Mouse (Mus musculus) inflammation-experienced regulatory T-cells, adult 6 months (primary cell): Measurements from ENCODE around the gene Rnf121. TPM values are rescaled to one million over a fixed set of nuclear protein-coding genes. Genes with fewer than 3 reads are reported as not detected.

Experiments
- ATAC-seq: one replicate; pipeline ENCODE4 v1.8.0; 2017
- polyA plus RNA-seq, 3 experiments: library from polyadenylated mRNA; unstranded; fragments of 100-300 nt; shearing (Covaris generic); gene quantifications; one replicate each; pipeline ENCODE4 v1.2.1; 2017

The Rnf121 gene
- 10 to 100 TPM; 23.2 to 32.3 (median 28.7) TPM for polyA plus RNA-seq

GRCm38 (mm10) chr7:102065046-102065891, at the start of gene Rnf121, which contains the start of the genes Xndc1 and Xntrpc:
TSS of gene Rnf121 (minus strand) at chr7:102065469.
TSS of gene Xndc1 (plus strand) at chr7:102065511.
TSS of gene Xntrpc (plus strand) at chr7:102065713.
- peak; percentile 97 for ATAC-seq

DNA sequence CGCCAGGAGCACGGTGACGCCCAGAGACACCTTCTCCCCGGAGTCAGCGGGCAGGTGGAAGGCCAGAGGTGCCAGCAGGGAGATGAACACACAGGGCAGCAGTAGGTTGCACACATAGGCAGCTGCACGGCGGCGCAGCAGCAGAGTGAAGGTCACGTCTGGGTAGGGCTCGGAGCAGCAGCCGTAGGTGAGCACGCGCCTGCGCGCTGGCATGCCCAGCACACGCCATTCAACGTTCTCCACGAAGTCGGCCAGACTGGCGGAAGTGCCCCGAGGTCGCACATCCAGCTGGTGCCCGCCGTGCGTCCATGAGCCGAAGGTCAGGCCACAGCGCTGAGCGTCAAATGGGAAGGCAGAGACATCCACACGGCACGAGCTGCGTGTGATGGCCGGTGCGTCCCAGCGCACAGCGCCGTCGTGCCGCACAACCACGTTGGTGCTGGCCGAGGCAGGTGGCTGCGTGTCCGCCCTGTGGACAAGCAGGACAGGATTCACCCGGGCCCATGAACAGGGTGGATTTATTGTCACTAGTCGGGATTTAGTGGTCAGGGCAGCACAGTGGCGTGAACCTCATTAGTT, 48.0 kb upstream of the Rnf121 start:
- no peak for ATAC-seq

DNA sequence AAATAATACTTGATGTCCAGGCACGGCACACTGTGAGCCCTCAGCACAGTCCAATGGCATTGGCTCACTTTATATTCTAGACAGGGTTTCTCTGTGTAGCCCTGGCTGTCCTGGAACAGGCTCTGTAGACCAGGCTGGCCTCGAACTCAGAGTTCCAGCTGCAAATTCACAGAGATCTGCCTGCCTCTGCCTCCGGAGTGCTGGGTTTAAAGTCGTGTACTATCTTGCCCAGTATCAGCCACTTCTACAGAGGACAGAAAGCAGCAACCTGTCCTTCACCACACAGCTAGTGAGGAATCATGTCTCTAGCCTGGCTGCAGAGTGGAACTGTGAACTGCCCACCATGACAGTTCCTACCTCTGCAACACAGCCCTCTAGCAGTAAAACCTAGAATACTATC, 44.5 kb upstream of the Rnf121 start:
- no peak for ATAC-seq

- ATAC-seq = no peak
These were observed 43.9 kb upstream of the Rnf121 start, which contains the start of gene Art5 for GRCm38 (mm10) chr7:102109171-102109570. TSS of gene Art5 (minus strand) at chr7:102109489.

DNA sequence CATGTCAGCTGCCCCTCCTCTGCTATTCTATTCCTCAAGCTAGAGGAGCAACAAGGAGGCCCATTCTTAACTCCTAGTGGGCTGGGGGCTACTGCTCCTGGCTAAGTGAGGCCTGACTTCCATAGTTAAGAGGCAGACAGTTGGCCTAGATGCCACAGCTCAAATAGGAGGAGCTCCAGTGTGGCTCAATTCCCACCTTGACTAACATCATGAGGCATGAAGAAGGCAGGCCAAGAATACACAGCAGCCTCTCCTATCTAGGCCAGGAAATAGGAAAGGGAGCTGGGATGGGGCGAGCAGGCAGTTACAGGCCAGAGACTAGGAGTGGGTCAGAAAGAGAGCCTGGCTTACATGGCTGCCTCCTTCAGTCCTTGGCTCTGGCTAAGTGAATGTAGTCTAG, 42.9 kb upstream of the Rnf121 start:
- ATAC-seq = no peak

- ATAC-seq = no peak
These were observed 41.5 kb upstream of the Rnf121 start for GRCm38 (mm10) chr7:102106700-102107141.

DNA sequence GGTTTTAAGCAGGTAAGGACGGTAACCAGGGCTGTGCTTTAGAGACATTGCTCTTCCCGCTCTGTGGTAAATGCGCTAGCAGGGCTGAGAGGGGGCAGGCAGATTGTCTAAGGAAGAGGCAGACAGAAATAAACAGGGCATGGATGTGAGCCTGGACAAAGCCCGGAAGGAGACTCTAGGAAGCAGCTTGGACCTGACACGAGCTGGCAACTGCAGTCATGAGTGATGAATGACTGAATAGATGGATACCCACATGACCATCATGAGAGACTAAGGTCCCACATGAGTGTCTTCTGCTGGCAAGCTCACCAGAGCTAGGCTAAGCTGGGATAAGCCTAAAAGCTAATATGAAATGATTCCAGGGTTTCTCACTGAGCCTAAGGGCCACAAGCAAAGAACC, 38.9 kb upstream of the Rnf121 start:
- no peak for ATAC-seq

GRCm38 (mm10) chr7:102103555-102103954, 38.3 kb upstream of the Rnf121 start:
- ATAC-seq = no peak

GRCm38 (mm10) chr7:102102696-102103095, 37.4 kb upstream of the Rnf121 start:
- no peak for ATAC-seq

GRCm38 (mm10) chr7:102102241-102102640, 37.0 kb upstream of the Rnf121 start:
- no peak for ATAC-seq

GRCm38 (mm10) chr7:102101487-102101886, 36.2 kb upstream of the Rnf121 start, which contains the start of gene Art1:
TSS of gene Art1 (plus strand) at chr7:102101743.
- ATAC-seq = no peak

GRCm38 (mm10) chr7:102100868-102101267, 35.6 kb upstream of the Rnf121 start:
- no peak for ATAC-seq

DNA sequence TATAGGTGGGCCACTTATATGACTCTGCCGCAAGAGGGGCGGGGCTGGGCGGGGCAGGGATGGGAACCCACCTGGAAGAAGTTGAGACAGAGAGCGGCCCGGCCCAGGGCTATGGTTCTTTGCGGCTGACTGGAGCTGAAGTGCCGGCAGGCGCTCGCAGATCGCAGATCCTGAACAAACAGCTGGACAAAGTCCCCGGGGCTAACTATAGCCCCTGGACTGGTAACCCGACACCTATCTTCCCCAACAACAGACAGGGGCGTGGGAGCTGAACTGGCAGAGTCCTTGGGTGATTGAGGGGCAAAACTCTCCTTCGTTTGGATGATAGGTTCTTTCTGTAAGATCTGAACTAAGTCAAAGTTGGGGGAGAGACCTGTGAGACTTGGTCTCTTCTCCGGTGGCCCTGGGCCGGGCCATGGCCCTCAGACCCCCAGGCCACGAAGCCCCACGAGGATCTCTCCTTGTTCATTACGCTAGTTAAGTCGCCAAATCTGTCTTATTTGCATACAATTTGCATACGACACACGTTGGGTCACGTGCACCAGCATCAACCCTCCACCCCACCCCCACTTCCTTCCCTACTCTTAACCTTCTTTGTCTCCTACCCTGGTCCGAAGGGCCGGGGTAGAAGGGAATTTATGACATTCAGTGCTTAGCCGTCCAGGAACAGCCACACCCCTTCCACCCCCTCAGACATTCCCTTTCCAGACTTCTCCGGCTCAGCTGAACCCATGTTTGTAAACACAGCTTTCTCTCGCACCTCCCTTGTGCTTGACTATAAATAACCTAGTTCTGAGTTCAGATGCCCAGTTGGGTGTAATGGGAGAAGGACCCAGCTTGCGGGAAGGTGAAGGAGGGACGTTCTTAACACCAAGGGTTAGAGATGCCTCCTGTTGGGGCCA, 34.7 kb upstream of the Rnf121 start:
- ATAC-seq = peak; percentile 91

GRCm38 (mm10) chr7:102087336-102087735, 22.1 kb upstream of the Rnf121 start:
- no peak for ATAC-seq

DNA sequence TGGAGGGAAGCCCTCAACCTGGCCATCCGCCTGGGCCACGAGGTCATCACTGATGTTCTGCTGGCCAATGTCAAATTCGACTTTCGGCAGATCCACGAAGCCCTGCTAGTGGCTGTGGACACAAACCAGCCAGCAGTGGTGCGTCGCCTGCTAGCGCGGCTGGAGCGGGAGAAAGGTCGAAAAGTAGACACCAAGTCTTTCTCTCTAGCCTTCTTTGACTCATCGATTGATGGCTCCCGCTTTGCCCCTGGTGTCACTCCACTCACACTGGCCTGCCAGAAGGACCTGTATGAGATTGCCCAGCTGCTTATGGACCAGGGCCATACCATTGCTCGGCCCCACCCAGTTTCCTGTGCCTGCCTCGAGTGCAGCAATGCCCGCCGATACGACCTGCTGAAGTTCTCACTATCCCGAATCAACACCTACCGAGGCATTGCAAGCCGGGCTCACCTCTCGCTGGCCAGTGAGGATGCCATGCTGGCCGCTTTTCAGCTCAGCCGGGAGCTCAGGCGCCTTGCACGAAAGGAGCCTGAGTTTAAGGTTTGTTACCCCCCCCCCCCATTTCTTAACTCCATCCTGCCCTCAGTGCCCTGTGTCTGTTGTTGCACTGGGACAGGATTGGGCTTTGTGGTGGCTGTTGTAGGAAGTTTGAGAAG, 18.9 kb upstream of the Rnf121 start:
- ATAC-seq = no peak

GRCm38 (mm10) chr7:102082816-102083215, 17.5 kb upstream of the Rnf121 start, which contains the start of gene Trpc2:
TSS of gene Trpc2 (plus strand) at chr7:102083116.
- no peak for ATAC-seq

DNA sequence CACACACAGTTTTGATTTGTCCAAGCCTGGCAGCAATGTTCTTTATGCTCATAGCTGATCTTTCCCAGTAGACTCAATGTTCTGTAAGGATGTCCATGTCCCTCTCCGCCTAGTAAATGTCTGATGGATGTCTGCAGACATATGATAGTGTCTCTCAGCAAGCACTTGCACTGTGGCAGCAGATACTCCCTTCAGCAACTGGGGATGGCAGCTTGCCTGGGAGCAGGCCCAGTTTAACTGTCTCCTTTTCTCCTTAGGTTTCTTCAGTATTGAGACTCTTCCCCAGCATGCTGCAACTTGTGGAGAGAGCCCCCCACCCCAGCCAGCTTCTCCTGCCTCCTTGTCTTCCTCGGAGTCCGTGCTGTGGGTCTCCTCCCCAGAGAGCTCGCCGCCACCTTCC, 16.5 kb upstream of the Rnf121 start:
- ATAC-seq = no peak

DNA sequence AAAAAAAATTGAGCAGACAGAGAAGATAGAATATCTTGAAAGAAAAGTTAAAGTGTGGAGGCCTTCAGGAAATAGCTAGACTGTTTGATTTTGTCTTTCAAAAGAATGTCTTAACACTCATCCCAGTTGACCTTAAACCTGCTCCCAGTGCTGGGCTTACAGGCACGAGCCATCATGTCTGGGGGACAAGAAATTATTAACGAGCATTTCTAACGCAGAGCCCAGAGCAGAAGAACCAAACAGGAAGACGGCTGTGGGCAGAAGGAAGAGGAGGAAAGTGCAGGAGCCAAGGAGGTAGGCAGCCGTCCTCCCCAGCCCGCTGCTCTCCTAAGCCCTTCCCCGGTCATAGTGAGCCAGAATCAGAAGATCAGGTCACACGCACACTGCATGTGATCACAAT, 15.0 kb upstream of the Rnf121 start:
- ATAC-seq = no peak

DNA sequence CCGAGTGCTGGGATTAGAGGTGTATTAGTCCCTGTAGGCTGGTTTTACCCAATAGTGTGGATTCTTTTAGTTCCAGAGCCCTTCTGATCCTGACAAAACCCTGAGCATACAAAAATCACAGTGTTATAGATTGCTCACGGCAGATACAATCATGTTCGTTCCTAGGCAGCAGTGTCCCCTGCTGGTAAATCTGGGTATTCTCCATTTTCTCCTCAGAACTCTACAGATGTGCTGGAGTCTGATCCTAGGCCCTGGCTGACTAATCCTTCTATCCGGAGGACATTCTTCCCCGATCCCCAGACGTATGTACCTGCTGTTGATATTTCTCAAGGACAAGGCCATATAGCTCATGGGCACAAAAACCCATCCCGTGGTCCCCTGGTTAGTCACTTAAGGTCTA, 13.2 kb upstream of the Rnf121 start:
- ATAC-seq = no peak

DNA sequence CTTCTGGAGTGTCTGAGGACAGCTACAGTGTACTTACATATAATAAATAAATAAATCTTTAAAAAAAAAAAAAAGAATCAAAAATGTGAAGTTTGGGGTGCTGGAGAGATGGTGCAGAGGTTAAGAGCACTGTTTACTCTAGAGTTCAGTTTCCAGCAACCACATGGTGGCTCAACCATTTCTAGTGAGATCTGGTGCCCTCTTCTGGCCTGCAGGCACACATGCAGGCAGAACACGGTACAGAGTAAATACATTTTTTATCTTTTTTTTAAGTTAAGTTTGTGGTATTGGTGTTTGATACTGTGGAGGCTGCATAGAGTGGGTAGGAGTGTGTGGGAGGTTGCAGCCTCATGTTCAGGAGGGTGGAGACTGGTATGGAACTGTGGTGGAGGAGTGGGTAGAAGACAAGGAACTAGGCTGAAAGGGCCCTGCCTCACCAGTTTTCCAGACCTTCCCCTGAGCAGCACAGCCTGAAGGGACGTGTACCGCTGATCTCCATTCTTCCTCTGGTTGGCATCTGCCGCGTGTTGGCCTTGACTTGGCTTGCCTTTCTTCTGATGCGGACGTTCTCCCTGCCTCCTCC, 11.5 kb upstream of the Rnf121 start:
- no peak for ATAC-seq

DNA sequence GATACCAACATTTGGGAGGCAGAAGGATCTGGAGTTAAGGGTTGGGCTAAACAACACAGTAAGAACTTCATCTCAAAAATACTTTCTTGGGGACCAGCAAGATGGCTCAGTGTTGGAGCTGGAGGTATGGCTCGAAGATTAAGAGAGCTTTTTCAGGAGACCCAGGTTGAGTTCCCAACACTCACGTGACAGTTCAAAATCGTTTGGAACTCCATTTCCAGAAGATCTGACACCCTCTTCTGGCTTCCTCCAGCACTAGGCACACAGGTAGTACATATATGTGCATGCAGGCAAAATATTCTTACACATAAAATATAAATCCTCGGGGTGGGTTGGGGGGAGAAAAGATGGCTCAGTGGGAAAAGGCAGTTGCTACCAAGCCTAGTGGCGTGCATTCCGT, 1.1 kb upstream of the Rnf121 start:
- ATAC-seq = no peak

DNA sequence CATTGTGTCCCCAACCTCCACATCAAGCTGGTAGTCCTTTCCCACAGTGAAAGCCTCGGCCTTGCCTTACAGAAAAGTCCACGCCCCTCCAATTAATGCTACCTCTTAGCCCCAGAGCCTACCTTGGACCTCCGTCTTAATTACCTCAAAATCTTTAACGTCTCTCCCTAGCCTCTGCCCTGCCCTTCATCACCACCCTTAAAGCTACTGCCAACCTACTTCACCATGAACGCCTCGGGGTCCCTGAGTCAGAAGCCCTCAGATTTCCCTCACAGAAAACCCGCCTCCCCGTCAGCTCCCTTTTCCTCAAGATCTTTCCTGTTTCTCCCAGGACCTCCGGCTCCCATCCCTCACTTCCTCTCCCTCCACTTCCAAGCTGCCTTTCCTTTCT, 619 bp downstream of the Rnf121 start:
- ATAC-seq = no peak
